15 mouse cellular contexts compared by ENCODE assay signal in the genomic region with DNA sequence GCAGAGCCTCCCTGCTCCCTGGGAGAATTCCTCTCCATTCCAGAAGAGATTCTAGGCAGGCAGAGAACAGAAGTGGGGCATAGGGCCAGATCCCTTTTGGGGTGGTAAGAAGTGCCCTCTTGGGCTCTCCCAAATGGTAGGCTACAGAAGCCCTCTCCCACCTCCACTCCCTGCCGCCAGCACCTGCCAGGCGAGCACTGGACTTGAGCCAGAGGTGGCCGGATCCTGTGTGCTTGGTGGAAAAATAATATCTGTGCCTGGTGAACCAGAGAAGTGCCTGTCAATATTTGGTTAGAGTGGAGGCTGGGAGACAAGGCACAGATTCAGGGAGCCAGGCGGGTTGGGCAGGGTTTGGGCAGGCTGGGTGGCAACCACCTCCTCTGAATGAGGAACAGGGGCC. TPM values are rescaled to one million over a fixed set of nuclear protein-coding genes. Genes with fewer than 3 reads are reported as not detected.
DNase-seq lines count a peak whose midpoint lies in the region; ATAC-seq and TF ChIP-seq lines count a peak whose summit lies in the region.
"Had no signal": no experiment of that assay in that cellular context is flagged by ENCODE, and none has a peak within 500 bp of the region (broad histone marks: within the 10 kb centered on the region; RNA-seq: fewer than 3 reads in every experiment).

No protein-coding gene starts in this region.

- no peaks in the 10 kb centered on the region for H3K9me3 ChIP-seq in lung, embryonic 15.5 days
- H3K9me3 ChIP-seq in forebrain, embryonic 11.5 days (ENCODE audit: control insufficient read depth, low read length): no peaks in the 10 kb centered on the region
- H3K9me3 ChIP-seq in heart, embryonic 12.5 days (replicated peaks): no peaks in the 10 kb centered on the region
- H3K9me3 ChIP-seq in heart, embryonic 11.5 days (replicated peaks; ENCODE audit: control insufficient read depth, low read length): no peaks in the 10 kb centered on the region
- H3K9me3 ChIP-seq: heart, embryonic 15.5 days had no signal

- WGBS in kidney, adult 2 months: 33% methylated on average over 4 of the region's 4 CpGs
- WGBS in lung, embryonic 15.5 days: 59% methylated on average over 4 of the region's 4 CpGs
- 80% methylated on average over 4 of the region's 4 CpGs for WGBS in forebrain, embryonic 11.5 days
- WGBS in heart, embryonic 12.5 days: 70% methylated on average over 4 of the region's 4 CpGs
- WGBS in heart, embryonic 11.5 days (ENCODE audit: insufficient replicate concordance): 86% methylated on average over 4 of the region's 4 CpGs

- H3K9ac ChIP-seq in lung, embryonic 15.5 days: no peak overlapping the region
- no peak overlapping the region for H3K9ac ChIP-seq in forebrain, embryonic 11.5 days (ENCODE audit: low read length)
- no peak overlapping the region for H3K9ac ChIP-seq in heart, embryonic 12.5 days
- H3K9ac ChIP-seq in heart, embryonic 11.5 days (ENCODE audit: low read depth, low read length): no peak overlapping the region
- H3K9ac ChIP-seq: forebrain, postnatal 0 days; heart, embryonic 15.5 days had no signal

- 0 out of 2 replicates have a peak, but pooled peaks have one; percentile 9 for ATAC-seq in cerebellum, adult (ENCODE audit: insufficient number of reproducible peaks, low FRiP score, low TSS enrichment)
- peak; percentile 52 for ATAC-seq in lung, embryonic 15.5 days (ENCODE audit: borderline replicate concordance, extremely low read depth, low FRiP score, low TSS enrichment)
- ATAC-seq in forebrain, embryonic 11.5 days (replicated peaks; ENCODE audit: low FRiP score): no peak
- no peak for ATAC-seq in heart, embryonic 12.5 days (ENCODE audit: insufficient number of reproducible peaks, low FRiP score)
- no peak for ATAC-seq in heart, embryonic 11.5 days (replicated peaks; ENCODE audit: insufficient number of reproducible peaks, low FRiP score, low TSS enrichment)
- ATAC-seq: forebrain, postnatal 0 days; hindbrain, embryonic 16.5 days had no signal

- H3K4me2 ChIP-seq in lung, embryonic 15.5 days: no peak overlapping the region
- no peak overlapping the region for H3K4me2 ChIP-seq in forebrain, embryonic 11.5 days (ENCODE audit: low read depth, low read length, severe bottlenecking)
- no peak overlapping the region for H3K4me2 ChIP-seq in heart, embryonic 12.5 days
- H3K4me2 ChIP-seq in heart, embryonic 11.5 days: no peak overlapping the region
- H3K4me2 ChIP-seq: heart, embryonic 15.5 days; midbrain, embryonic 11.5 days had no signal

- TF ChIP-seq CTCF in kidney, adult 2 months (conservative IDR thresholded peaks at IDR 0.05; ENCODE audit: insufficient read depth, insufficient read length, low read depth, low read length): no peak

- H3K4me3 ChIP-seq in kidney, adult 2 months (ENCODE audit: insufficient read depth, low read depth, low read length): no peak overlapping the region
- H3K4me3 ChIP-seq in lung, embryonic 15.5 days: no peak overlapping the region
- no peak overlapping the region for H3K4me3 ChIP-seq in forebrain, embryonic 11.5 days (ENCODE audit: low read depth, low read length)
- no peak overlapping the region for H3K4me3 ChIP-seq in heart, embryonic 12.5 days
- no peak overlapping the region for H3K4me3 ChIP-seq in heart, embryonic 11.5 days (ENCODE audit: low read depth, low read length)
- H3K4me3 ChIP-seq: heart, embryonic 15.5 days had no signal

- no peaks in the 10 kb centered on the region for H3K36me3 ChIP-seq in kidney, adult 2 months (ENCODE audit: control insufficient read depth, insufficient read depth, low read length)
- H3K36me3 ChIP-seq in lung, embryonic 15.5 days: 0 out of 2 replicates have a peak, but pooled peaks cover 1% of the 10 kb centered on the region
- H3K36me3 ChIP-seq in forebrain, embryonic 11.5 days (ENCODE audit: control insufficient read depth, insufficient read depth, low read length): no peaks in the 10 kb centered on the region
- peaks cover 7% of the 10 kb centered on the region for H3K36me3 ChIP-seq in heart, embryonic 12.5 days
- H3K36me3 ChIP-seq in heart, embryonic 11.5 days (ENCODE audit: control insufficient read depth, insufficient read depth, low read length): peaks cover 4% of the 10 kb centered on the region; the same call in 1 of the 2 replicates

- H3K27me3 ChIP-seq in kidney, adult 2 months (replicated peaks; ENCODE audit: control insufficient read depth, insufficient read depth, low read length): no peaks in the 10 kb centered on the region
- peaks cover 34% of the 10 kb centered on the region for H3K27me3 ChIP-seq in lung, embryonic 15.5 days
- peaks cover 25% of the 10 kb centered on the region for H3K27me3 ChIP-seq in forebrain, embryonic 11.5 days (ENCODE audit: control insufficient read depth, insufficient read depth, low read length)
- peaks cover 47% of the 10 kb centered on the region for H3K27me3 ChIP-seq in heart, embryonic 12.5 days (replicated peaks)
- peaks cover 31% of the 10 kb centered on the region for H3K27me3 ChIP-seq in heart, embryonic 11.5 days (ENCODE audit: control insufficient read depth, insufficient read depth, low read length)

- DNase-seq in cerebellum, adult 9-11 months: no peak
- DNase-seq in brain, adult 2 months (ENCODE audit: low read depth, low spot score): peak; percentile 36
- DNase-seq in kidney, adult 2 months: peak; percentile 40
- no peak for DNase-seq in forebrain, embryonic 11.5 days (ENCODE audit: low spot score)
- DNase-seq: gastrocnemius, postnatal 25 days had no signal

- TF ChIP-seq POLR2A in kidney, adult 2 months (IDR thresholded peaks at IDR 0.05; ENCODE audit: low read depth, low read length): no peak

- H3K4me1 ChIP-seq in kidney, adult 2 months (ENCODE audit: control insufficient read depth, insufficient read depth, low read length): no peaks in the 10 kb centered on the region
- peaks cover 32% of the 10 kb centered on the region for H3K4me1 ChIP-seq in lung, embryonic 15.5 days
- H3K4me1 ChIP-seq in forebrain, embryonic 11.5 days (replicated peaks; ENCODE audit: control insufficient read depth, insufficient read depth, low read length): peaks cover 2% of the 10 kb centered on the region; the same call in 1 of the 2 replicates
- H3K4me1 ChIP-seq in heart, embryonic 12.5 days (replicated peaks): peaks cover 7% of the 10 kb centered on the region
- peaks cover 2% of the 10 kb centered on the region; the same call in 1 of the 2 replicates for H3K4me1 ChIP-seq in heart, embryonic 11.5 days (ENCODE audit: control insufficient read depth, insufficient read depth, low read length)

- no peak overlapping the region for H3K27ac ChIP-seq in kidney, adult 2 months (ENCODE audit: insufficient read depth, low read depth, low read length)
- H3K27ac ChIP-seq in lung, embryonic 15.5 days: peak overlapping the region; percentile 85
- no peak overlapping the region for H3K27ac ChIP-seq in forebrain, embryonic 11.5 days (ENCODE audit: low read depth, low read length)
- H3K27ac ChIP-seq in heart, embryonic 12.5 days (ENCODE audit: poor library complexity, severe bottlenecking): no peak overlapping the region
- no peak overlapping the region for H3K27ac ChIP-seq in heart, embryonic 11.5 days (ENCODE audit: low read depth, low read length)
- H3K27ac ChIP-seq: heart, embryonic 15.5 days had no signal

RNA-seq across cellular contexts. Expression of a gene that starts 5.7 kb away (rescaled TPM):
- 3.6 and 4.8 TPM in 2 replicates for polyA plus RNA-seq in kidney, adult 2 months (2012; rRNA removed)
- 0.95 and 1.1 TPM in 2 replicates for polyA plus RNA-seq in lung, embryonic 15.5 days (2015; fragmentation: Nextera tagmentation; extraction: Ambion mirVana)
- polyA plus RNA-seq in forebrain, embryonic 11.5 days (2014; fragmentation: Nextera tagmentation; extraction: Ambion mirVana): 0.09 and 0.19 TPM in 2 replicates
- polyA plus RNA-seq in heart, embryonic 12.5 days (2016; fragmentation: Nextera tagmentation; extraction: Ambion mirVana): 5.4 and 5.9 TPM in 2 replicates
- polyA plus RNA-seq in heart, embryonic 11.5 days (2014; fragmentation: Nextera tagmentation; extraction: Ambion mirVana): 5.7 and 6.1 TPM in 2 replicates

RNA-seq across cellular contexts. Expression of a gene that starts 32.6 kb away (rescaled TPM):
- polyA plus RNA-seq in kidney, adult 2 months (2012; rRNA removed): 30.7 and 32.6 TPM in 2 replicates
- polyA plus RNA-seq in lung, embryonic 15.5 days (2015; fragmentation: Nextera tagmentation; extraction: Ambion mirVana): 23.3 and 28.2 TPM in 2 replicates
- 22.4 and 23.1 TPM in 2 replicates for polyA plus RNA-seq in forebrain, embryonic 11.5 days (2014; fragmentation: Nextera tagmentation; extraction: Ambion mirVana)
- 27.2 and 27.7 TPM in 2 replicates for polyA plus RNA-seq in heart, embryonic 12.5 days (2016; fragmentation: Nextera tagmentation; extraction: Ambion mirVana)
- polyA plus RNA-seq in heart, embryonic 11.5 days (2014; fragmentation: Nextera tagmentation; extraction: Ambion mirVana): 11.6 and 13.5 TPM in 2 replicates

RNA-seq across cellular contexts. Expression of a gene that starts 49.2 kb away (rescaled TPM):
- 44.6 and 53.2 TPM in 2 replicates for polyA plus RNA-seq in kidney, adult 2 months (2012; rRNA removed)
- 17.1 and 21.0 TPM in 2 replicates for polyA plus RNA-seq in lung, embryonic 15.5 days (2015; fragmentation: Nextera tagmentation; extraction: Ambion mirVana)
- 8.7 and 9.7 TPM in 2 replicates for polyA plus RNA-seq in forebrain, embryonic 11.5 days (2014; fragmentation: Nextera tagmentation; extraction: Ambion mirVana)
- polyA plus RNA-seq in heart, embryonic 12.5 days (2016; fragmentation: Nextera tagmentation; extraction: Ambion mirVana): 16.1 and 19.9 TPM in 2 replicates
- 13.9 and 14.4 TPM in 2 replicates for polyA plus RNA-seq in heart, embryonic 11.5 days (2014; fragmentation: Nextera tagmentation; extraction: Ambion mirVana)

RNA-seq across cellular contexts. Expression of a gene that starts 51.0 kb away (rescaled TPM):
- polyA plus RNA-seq in kidney, adult 2 months (2012; rRNA removed): 0.14 and 0.20 TPM in 2 replicates
- polyA plus RNA-seq in lung, embryonic 15.5 days (2015; fragmentation: Nextera tagmentation; extraction: Ambion mirVana): 0.09 and 0.10 TPM in 2 replicates
- 2.4 and 3.7 TPM in 2 replicates for polyA plus RNA-seq in forebrain, embryonic 11.5 days (2014; fragmentation: Nextera tagmentation; extraction: Ambion mirVana)
- polyA plus RNA-seq in heart, embryonic 12.5 days (2016; fragmentation: Nextera tagmentation; extraction: Ambion mirVana): 0.21 and 0.27 TPM in 2 replicates
- polyA plus RNA-seq in heart, embryonic 11.5 days (2014; fragmentation: Nextera tagmentation; extraction: Ambion mirVana): 0.10 and 0.20 TPM in 2 replicates
- polyA plus RNA-seq: limb, embryonic 11.5 days; liver, embryonic 16.5 days had no signal

Comparison
In these comparisons a context has a peak if more than half of its experiments do, and no peak if none do; other contexts are left out.
1. ATAC-seq: peak in cerebellum, adult (single experiment) and lung, embryonic 15.5 days (single experiment); none in forebrain, embryonic 11.5 days (single experiment), heart, embryonic 12.5 days (single experiment) and heart, embryonic 11.5 days (single experiment).
2. DNase-seq: peak in brain, adult 2 months (single experiment) and kidney, adult 2 months (single experiment); none in cerebellum, adult 9-11 months (single experiment) and forebrain, embryonic 11.5 days (single experiment).